Mouse (Mus musculus): ENCODE results near the gene Il17ra. TPM values are rescaled to one million over a fixed set of nuclear protein-coding genes. Genes with fewer than 3 reads are reported as not detected.

Gene Il17ra
- polyA plus RNA-seq, 1 experiment = 36.1 TPM

DNA sequence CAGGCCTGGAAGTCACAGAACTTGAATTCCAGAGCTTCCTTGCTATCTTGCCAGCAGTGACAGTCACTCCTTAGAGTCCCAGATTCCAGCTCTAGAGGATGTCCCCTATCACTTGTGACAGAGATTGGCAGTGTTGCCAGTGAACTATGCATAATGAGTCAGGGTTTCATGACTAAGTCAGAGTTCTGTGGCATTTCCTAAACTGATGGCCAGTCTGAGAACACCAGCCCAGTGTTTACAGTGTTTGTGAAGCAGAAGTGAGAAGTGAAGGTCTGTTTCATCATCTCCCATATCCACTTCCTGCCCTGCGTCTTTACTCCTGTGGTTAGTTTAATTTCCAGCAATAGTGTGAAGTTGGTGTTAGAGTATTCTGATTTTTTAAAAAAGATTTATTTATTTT lies 7.6 kb downstream of the Il17ra start:
- DNase-seq = no peak
- no peaks in the 10 kb centered on the region for H3K27me3 ChIP-seq (replicated peaks; ENCODE audit: control insufficient read depth, insufficient read depth, low read length)
- TF ChIP-seq CTCF (conservative IDR thresholded peaks at IDR 0.05; ENCODE audit: insufficient read depth, insufficient read length, low read depth, low read length) (no peak), POLR2A (IDR thresholded peaks at IDR 0.05; ENCODE audit: low read depth, low read length) (no peak)
- peaks cover 11% of the 10 kb centered on the region for H3K4me1 ChIP-seq (ENCODE audit: control insufficient read depth, insufficient read depth, low read length)
- no peaks in the 10 kb centered on the region for H3K36me3 ChIP-seq (ENCODE audit: control insufficient read depth, insufficient read depth, low read length)
- 96% methylated on average over 1 of the region's 1 CpGs for WGBS
- H3K27ac ChIP-seq (ENCODE audit: insufficient read depth, low read depth, low read length) = no peak overlapping the region
- no peak overlapping the region for H3K4me3 ChIP-seq (ENCODE audit: insufficient read depth, low read depth, low read length)

DNA sequence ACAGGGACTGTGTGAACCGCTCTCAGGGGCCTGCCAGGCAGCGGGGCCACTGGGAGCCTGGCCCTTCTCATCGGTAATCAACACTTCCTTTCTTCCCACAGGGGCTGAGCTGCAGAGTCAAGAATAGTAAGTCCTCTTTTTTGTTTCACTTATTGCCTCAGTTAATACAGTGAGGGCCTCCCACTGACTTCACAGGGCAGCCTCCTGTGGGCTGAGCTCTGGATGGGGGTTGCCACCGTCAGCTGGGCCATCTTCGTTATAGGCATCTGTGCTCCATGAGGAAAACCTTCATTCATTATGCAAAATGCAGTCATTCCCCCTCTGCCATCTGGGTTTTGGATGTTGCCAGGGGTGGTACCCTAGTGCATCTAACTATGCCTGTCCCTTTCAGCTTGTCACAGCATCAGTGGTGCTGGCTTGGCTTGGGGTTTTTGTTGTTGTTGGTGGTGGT lies 9.0 kb downstream of the Il17ra start:
- 69% methylated on average over 5 of the region's 5 CpGs for WGBS
- Histone ChIP-seq H3K27me3 (replicated peaks; ENCODE audit: control insufficient read depth, insufficient read depth, low read length) (no peaks in the 10 kb centered on the region), H3K27ac (ENCODE audit: insufficient read depth, low read depth, low read length) (no peak overlapping the region), H3K4me3 (ENCODE audit: insufficient read depth, low read depth, low read length) (no peak overlapping the region), H3K4me1 (ENCODE audit: control insufficient read depth, insufficient read depth, low read length) (peaks cover 2% of the 10 kb centered on the region), H3K36me3 (ENCODE audit: control insufficient read depth, insufficient read depth, low read length) (no peaks in the 10 kb centered on the region)
- TF ChIP-seq POLR2A (IDR thresholded peaks at IDR 0.05; ENCODE audit: low read depth, low read length) (no peak), CTCF (conservative IDR thresholded peaks at IDR 0.05; ENCODE audit: insufficient read depth, insufficient read length, low read depth, low read length) (no peak)
- DNase-seq = no peak

DNA sequence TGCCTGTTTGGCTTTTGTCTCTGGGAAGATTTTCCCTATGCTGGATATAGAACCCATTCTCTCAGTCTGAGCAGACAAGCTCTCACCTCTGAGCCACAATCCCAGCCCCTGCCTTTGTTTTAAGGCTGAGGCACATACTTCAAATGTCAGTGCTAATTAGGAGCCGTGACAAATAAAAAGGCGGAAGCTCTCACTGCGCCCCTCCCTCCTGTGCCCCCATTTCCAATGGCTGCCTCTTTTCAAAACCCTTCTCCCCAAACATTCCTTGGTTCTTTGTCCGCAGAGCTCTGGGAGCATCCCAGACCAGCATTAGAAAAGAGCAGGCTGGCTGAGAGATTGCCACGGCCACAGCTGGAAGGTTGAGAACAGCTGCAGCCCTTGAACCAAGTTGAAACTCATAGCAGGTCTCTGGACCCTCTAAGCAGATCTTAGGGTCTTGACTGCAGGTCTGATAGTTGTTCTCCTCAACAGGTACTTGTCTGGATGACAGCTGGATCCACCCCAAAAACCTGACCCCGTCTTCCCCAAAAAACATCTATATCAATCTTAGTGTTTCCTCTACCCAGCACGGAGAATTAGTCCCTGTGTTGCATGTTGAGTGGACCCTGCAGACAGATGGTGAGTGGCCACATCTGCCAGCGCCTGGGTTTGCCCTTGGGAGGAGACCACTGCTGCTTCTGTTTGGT lies 9.6 kb downstream of the Il17ra start:
- Histone ChIP-seq H3K4me3 (ENCODE audit: insufficient read depth, low read depth, low read length) (no peak overlapping the region), H3K27me3 (replicated peaks; ENCODE audit: control insufficient read depth, insufficient read depth, low read length) (no peaks in the 10 kb centered on the region), H3K36me3 (ENCODE audit: control insufficient read depth, insufficient read depth, low read length) (no peaks in the 10 kb centered on the region), H3K27ac (ENCODE audit: insufficient read depth, low read depth, low read length) (no peak overlapping the region), H3K4me1 (ENCODE audit: control insufficient read depth, insufficient read depth, low read length) (no peaks in the 10 kb centered on the region; the same call in 1 of the 2 replicates)
- TF ChIP-seq CTCF (conservative IDR thresholded peaks at IDR 0.05; ENCODE audit: insufficient read depth, insufficient read length, low read depth, low read length) (no peak), POLR2A (IDR thresholded peaks at IDR 0.05; ENCODE audit: low read depth, low read length) (no peak)
- DNase-seq = no peak
- WGBS = 68% methylated on average over 8 of the region's 8 CpGs

DNA sequence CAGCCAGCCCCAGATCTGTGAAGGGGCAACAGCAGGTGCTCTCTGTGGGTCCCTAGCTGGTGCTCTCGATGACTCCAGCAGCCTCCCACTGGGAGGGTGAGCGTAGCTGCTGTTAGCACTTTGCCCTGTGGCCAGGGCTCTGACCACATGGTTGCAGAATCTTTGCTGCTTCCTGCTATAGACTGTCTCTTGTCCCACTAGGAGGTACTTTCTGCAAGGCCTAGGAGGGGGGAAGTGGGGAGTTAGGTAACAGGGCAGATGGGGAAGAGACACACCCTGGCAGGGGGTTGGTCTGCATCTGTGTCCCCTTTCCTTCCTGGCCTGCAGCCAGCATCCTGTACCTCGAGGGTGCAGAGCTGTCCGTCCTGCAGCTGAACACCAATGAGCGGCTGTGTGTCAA lies 10.4 kb downstream of the Il17ra start:
- Histone ChIP-seq H3K4me3 (ENCODE audit: insufficient read depth, low read depth, low read length) (no peak overlapping the region), H3K27me3 (replicated peaks; ENCODE audit: control insufficient read depth, insufficient read depth, low read length) (no peaks in the 10 kb centered on the region), H3K27ac (ENCODE audit: insufficient read depth, low read depth, low read length) (no peak overlapping the region), H3K36me3 (ENCODE audit: control insufficient read depth, insufficient read depth, low read length) (no peaks in the 10 kb centered on the region), H3K4me1 (ENCODE audit: control insufficient read depth, insufficient read depth, low read length) (no peaks in the 10 kb centered on the region; the same call in 1 of the 2 replicates)
- TF ChIP-seq POLR2A (IDR thresholded peaks at IDR 0.05; ENCODE audit: low read depth, low read length) (no peak), CTCF (conservative IDR thresholded peaks at IDR 0.05; ENCODE audit: insufficient read depth, insufficient read length, low read depth, low read length) (no peak)
- DNase-seq = peak; percentile 63
- WGBS = 32% methylated on average over 5 of the region's 5 CpGs

DNA sequence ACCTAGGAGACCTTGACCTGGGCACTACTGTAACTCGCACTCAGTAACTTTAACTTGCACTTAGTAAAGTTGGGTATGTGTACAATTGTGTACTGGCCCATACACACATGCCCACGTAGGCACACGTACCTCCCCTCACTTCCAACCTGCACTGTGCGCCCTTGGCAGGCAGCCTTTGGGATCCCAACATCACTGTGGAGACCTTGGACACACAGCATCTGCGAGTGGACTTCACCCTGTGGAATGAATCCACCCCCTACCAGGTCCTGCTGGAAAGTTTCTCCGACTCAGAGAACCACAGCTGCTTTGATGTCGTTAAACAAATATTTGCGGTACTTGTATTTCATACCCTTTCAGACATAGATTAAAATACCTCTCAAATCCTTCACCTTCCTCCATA lies 12.2 kb downstream of the Il17ra start:
- TF ChIP-seq POLR2A (IDR thresholded peaks at IDR 0.05; ENCODE audit: low read depth, low read length) (no peak), CTCF (conservative IDR thresholded peaks at IDR 0.05; ENCODE audit: insufficient read depth, insufficient read length, low read depth, low read length) (no peak)
- Histone ChIP-seq H3K27ac (ENCODE audit: insufficient read depth, low read depth, low read length) (no peak overlapping the region), H3K4me3 (ENCODE audit: insufficient read depth, low read depth, low read length) (no peak overlapping the region), H3K36me3 (ENCODE audit: control insufficient read depth, insufficient read depth, low read length) (no peaks in the 10 kb centered on the region), H3K27me3 (replicated peaks; ENCODE audit: control insufficient read depth, insufficient read depth, low read length) (no peaks in the 10 kb centered on the region), H3K4me1 (ENCODE audit: control insufficient read depth, insufficient read depth, low read length) (no peaks in the 10 kb centered on the region; the same call in 1 of the 2 replicates)
- WGBS = 49% methylated on average over 8 of the region's 8 CpGs
- DNase-seq = peak; percentile 79

DNA sequence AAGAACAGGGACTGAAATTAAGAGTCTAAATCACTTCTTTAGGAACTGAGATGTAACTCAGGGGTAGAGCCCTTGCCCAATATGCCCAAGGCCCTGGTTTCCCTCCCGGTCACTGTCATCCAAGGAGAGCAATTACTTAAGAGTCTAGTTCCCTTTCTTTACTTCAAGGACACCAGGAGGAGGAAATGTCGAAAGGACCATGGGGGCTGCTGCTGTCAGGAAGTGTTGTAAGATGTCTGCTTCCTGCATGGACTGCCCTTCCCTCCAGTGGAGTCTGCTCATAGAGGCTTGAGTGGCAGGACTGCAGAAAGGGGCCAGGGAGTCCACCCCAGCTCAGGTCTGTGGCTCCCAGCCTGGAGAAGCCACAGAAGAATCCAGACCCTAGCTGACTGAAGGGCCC lies 16.3 kb downstream of the Il17ra start:
- H3K4me3 ChIP-seq (ENCODE audit: insufficient read depth, low read depth, low read length) = no peak overlapping the region
- H3K27me3 ChIP-seq (replicated peaks; ENCODE audit: control insufficient read depth, insufficient read depth, low read length) = no peaks in the 10 kb centered on the region
- 76% methylated on average over 2 of the region's 2 CpGs for WGBS
- DNase-seq = no peak
- TF ChIP-seq CTCF (conservative IDR thresholded peaks at IDR 0.05; ENCODE audit: insufficient read depth, insufficient read length, low read depth, low read length) (no peak), POLR2A (IDR thresholded peaks at IDR 0.05; ENCODE audit: low read depth, low read length) (no peak)
- H3K36me3 ChIP-seq (ENCODE audit: control insufficient read depth, insufficient read depth, low read length) = no peaks in the 10 kb centered on the region; the same call in 1 of the 2 replicates
- no peak overlapping the region for H3K27ac ChIP-seq (ENCODE audit: insufficient read depth, low read depth, low read length)
- no peaks in the 10 kb centered on the region; the same call in 1 of the 2 replicates for H3K4me1 ChIP-seq (ENCODE audit: control insufficient read depth, insufficient read depth, low read length)

DNA sequence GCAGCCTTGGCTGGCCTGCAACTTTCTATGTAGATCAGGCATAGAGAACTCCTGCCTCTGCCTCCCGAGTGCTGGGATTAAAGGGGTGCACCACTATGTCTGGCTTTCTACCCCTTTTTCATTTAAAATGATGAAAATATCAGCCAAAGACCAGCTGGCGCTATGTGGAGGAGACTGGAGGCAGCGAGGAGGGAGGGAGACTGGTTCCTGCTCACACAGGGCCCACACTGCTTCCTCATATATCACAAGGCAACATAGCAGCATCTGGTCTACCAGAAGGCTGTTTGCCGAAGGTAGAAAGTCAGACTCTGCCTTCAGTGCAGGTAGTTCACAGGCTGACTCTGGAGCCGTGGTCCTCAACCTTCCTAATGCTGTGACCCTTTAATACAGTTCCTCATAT lies 17.3 kb downstream of the Il17ra start:
- Histone ChIP-seq H3K4me3 (ENCODE audit: insufficient read depth, low read depth, low read length) (no peak overlapping the region), H3K4me1 (ENCODE audit: control insufficient read depth, insufficient read depth, low read length) (no peaks in the 10 kb centered on the region; the same call in 1 of the 2 replicates), H3K36me3 (ENCODE audit: control insufficient read depth, insufficient read depth, low read length) (no peaks in the 10 kb centered on the region; the same call in 1 of the 2 replicates), H3K27ac (ENCODE audit: insufficient read depth, low read depth, low read length) (no peak overlapping the region), H3K27me3 (replicated peaks; ENCODE audit: control insufficient read depth, insufficient read depth, low read length) (no peaks in the 10 kb centered on the region)
- WGBS = 93% methylated on average over 5 of the region's 5 CpGs
- DNase-seq = no peak
- TF ChIP-seq CTCF (conservative IDR thresholded peaks at IDR 0.05; ENCODE audit: insufficient read depth, insufficient read length, low read depth, low read length) = no peak
- TF ChIP-seq POLR2A (IDR thresholded peaks at IDR 0.05; ENCODE audit: low read depth, low read length) = no peak
